Mouse (Mus musculus) thymus, adult 2 months (tissue): ENCODE measurements around the gene Ppp2r3c. TPM values are rescaled to one million over a fixed set of nuclear protein-coding genes. Genes with fewer than 3 reads are reported as not detected.
"Not testable (repeated sequence)": the region's sequence is repeated elsewhere in the genome, so short reads cannot be mapped to it uniquely, and the experiment has no call there.

Experiments
- DNase-seq: peaks from one replicate; pipeline ENCODE4 v3.0.0; 2021
- H3K27ac ChIP-seq: fragments of 200-500 bp; 2 replicates; pipeline ENCODE4 v1.5.1; 2012; ENCODE audit warnings: low read length, control low read depth; ENCODE audit not compliant: control insufficient read depth, insufficient read depth
- H3K27me3 ChIP-seq: fragments of 200-500 bp; 2 replicates; pipeline ENCODE4 v1.6.1; 2012; ENCODE audit warnings: mild to moderate bottlenecking, low read length, moderate library complexity, mixed read lengths; ENCODE audit not compliant: control insufficient read depth, insufficient read depth
- H3K36me3 ChIP-seq: fragments of 200-500 bp; 2 replicates; pipeline ENCODE4 v1.6.1; 2012; ENCODE audit warnings: mild to moderate bottlenecking, low read length, moderate library complexity; ENCODE audit not compliant: control insufficient read depth, insufficient read depth
- H3K4me1 ChIP-seq: fragments of 200-500 bp; replicated peaks from 2 replicates; pipeline ENCODE4 v1.6.1; 2012; ENCODE audit warnings: low read length; ENCODE audit not compliant: control insufficient read depth, insufficient read depth
- H3K4me3 ChIP-seq: fragments of 200-500 bp; 2 replicates; pipeline ENCODE4 v1.5.1; 2012; ENCODE audit warnings: mild to moderate bottlenecking, low read length, control low read depth, moderate library complexity; ENCODE audit not compliant: control insufficient read depth, insufficient read depth
- CTCF ChIP-seq: fragments of 200-500 bp; IDR thresholded peaks from 2 replicates; pipeline ENCODE4 v1.5.1; 2012; ENCODE audit warnings: mild to moderate bottlenecking, control low read depth, low read length, moderate library complexity, borderline replicate concordance; ENCODE audit not compliant: control insufficient read depth, poor library complexity, insufficient read depth; ENCODE audit errors: extremely low read depth
- POLR2A ChIP-seq: fragments of 200-500 bp; IDR thresholded peaks from 2 replicates; pipeline ENCODE4 v1.6.1; 2012; ENCODE audit warnings: mild to moderate bottlenecking, low read length, control low read depth, moderate library complexity; ENCODE audit not compliant: control insufficient read depth, poor library complexity, insufficient read depth; ENCODE audit errors: extremely low read depth
- WGBS: fragments of 180-500 bp; shearing (Covaris S2); methylation state at CpG from one replicate; pipeline ENCODE4 v1.1.7; 2018; 5-methylcytosine and 5-hydroxymethylcytosine counted together
- polyA plus RNA-seq: library from polyadenylated mRNA; depleted of rRNA; stranded (reverse); fragments of >200 nt; gene quantifications from 2 replicates; pipeline ENCODE4 v1.2.3, GENCODE M21; 2012; rRNA removed

The Ppp2r3c gene
- polyA plus RNA-seq, result 3.6 and 3.9 TPM in 2 replicates

- no peaks in the 10 kb centered on the region for H3K27me3 ChIP-seq
- H3K36me3 ChIP-seq, result peaks cover 4% of the 10 kb centered on the region; the same call in 1 of the 2 replicates
- under 1% methylated on average over 55 of the region's 55 CpGs for WGBS
- DNase-seq, result peak; percentile 88
- H3K27ac ChIP-seq, result peak within 1 kb of the TSS; percentile 73
- TF ChIP-seq CTCF (0 out of 2 replicates have a peak, but pooled peaks have one; percentile 13), POLR2A (peak; percentile 67; the same call in 1 of the 2 replicates)
- peak within 1 kb of the TSS; percentile 63 for H3K4me3 ChIP-seq
- peaks cover 12% of the 10 kb centered on the region for H3K4me1 ChIP-seq
Measured at GRCm38 (mm10) chr12:55302485-55303441, at the start of gene Ppp2r3c. Gene Ppp2r3c (minus strand): TSS chr12:55302998.

GRCm38 (mm10) chr12:55344583-55344982 lies 41.8 kb upstream of the Ppp2r3c start:
- H3K27me3 ChIP-seq, result no peaks in the 10 kb centered on the region
- H3K4me3 ChIP-seq, result no peak overlapping the region
- H3K36me3 ChIP-seq, result no peaks in the 10 kb centered on the region
- DNase-seq, result no peak
- H3K27ac ChIP-seq, result no peak overlapping the region
- 79% methylated on average over 13 of the region's 13 CpGs for WGBS
- TF ChIP-seq POLR2A, result no peak
- TF ChIP-seq CTCF, result no peak
- no peaks in the 10 kb centered on the region for H3K4me1 ChIP-seq

GRCm38 (mm10) chr12:55343998-55344397 lies 41.2 kb upstream of the Ppp2r3c start:
- WGBS, result 98% methylated on average over 11 of the region's 11 CpGs
- Histone ChIP-seq H3K27ac (no peak overlapping the region), H3K4me3 (no peak overlapping the region), H3K36me3 (no peaks in the 10 kb centered on the region), H3K27me3 (no peaks in the 10 kb centered on the region), H3K4me1 (no peaks in the 10 kb centered on the region)
- no peak for TF ChIP-seq CTCF
- TF ChIP-seq POLR2A, result no peak
- DNase-seq, result no peak

DNA sequence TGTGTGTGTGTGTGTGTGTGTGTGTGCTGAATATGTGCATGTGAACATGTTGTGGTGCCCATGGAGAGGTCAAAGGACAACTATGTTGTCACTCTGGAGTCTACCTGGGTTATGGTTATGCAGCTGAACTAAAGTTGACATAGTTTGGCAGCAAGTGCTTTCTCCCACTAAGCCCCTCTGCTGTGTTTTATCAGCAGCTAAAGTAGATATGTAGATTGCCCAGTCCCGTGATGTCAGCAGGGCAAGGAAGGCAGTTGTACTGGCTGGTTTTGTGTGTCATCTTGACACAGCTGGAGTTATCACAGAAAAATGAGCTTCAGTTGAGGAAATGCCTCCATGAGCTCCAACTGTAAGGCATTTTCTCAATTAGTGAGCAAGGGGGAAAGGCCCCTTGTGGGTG lies 40.2 kb upstream of the Ppp2r3c start:
- H3K36me3 ChIP-seq, H3K27ac ChIP-seq, H3K4me3 ChIP-seq, H3K27me3 ChIP-seq, H3K4me1 ChIP-seq, DNase-seq: not testable (repeated sequence)
- 89% methylated on average over 1 of the region's 1 CpGs for WGBS

DNA sequence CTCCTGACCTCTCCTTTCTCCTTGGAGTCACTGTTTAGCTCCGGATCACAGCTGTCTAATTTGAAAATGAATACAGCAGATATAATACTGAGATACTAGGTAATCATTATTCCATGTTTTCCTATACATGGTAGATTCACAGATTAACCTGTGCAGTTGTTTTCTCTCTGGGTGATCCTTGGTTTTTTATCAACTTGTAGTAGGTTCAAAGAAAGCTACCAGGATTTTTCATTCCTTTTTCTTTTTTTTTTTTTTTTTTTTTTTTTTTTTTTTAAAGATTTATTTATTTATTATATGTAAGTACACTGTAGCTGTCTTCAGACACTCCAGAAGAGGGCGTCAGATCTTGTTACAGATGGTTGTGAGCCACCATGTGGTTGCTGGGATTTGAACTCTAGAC lies 35.7 kb upstream of the Ppp2r3c start:
- not testable (repeated sequence) for H3K27ac ChIP-seq, H3K4me1 ChIP-seq, H3K36me3 ChIP-seq, H3K4me3 ChIP-seq, DNase-seq, H3K27me3 ChIP-seq
- 93% methylated on average over 1 of the region's 2 CpGs for WGBS

DNA sequence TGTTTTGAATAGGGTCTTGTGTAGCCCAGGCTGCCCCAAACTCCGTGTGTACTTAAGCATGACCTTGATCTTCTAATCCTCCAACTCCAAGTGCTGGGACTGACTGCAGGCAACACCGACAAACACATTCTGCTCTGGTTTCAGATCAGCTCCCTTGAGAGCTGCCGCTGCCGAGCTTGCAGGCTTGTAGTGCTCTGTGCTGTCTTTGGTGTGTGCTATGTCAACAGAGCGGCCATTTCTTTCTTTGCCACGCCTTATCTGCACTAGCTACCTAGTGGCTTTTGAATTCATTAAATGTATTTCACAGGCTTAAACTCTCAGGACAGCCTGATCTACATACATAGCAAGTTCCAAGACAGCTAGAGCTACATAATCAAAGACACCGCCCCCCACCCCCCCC lies 30.9 kb upstream of the Ppp2r3c start:
- 97% methylated on average over 7 of the region's 7 CpGs for WGBS

GRCm38 (mm10) chr12:55329351-55329750 lies 26.6 kb upstream of the Ppp2r3c start:
- Histone ChIP-seq H3K36me3 (no peaks in the 10 kb centered on the region), H3K27me3 (no peaks in the 10 kb centered on the region), H3K27ac (no peak overlapping the region), H3K4me3 (no peak overlapping the region), H3K4me1 (no peaks in the 10 kb centered on the region)
- no peak for DNase-seq
- TF ChIP-seq POLR2A (no peak), CTCF (no peak)
- 93% methylated on average over 7 of the region's 7 CpGs for WGBS

More for the DNA sequence above, 30.9 kb upstream of the Ppp2r3c start:
- H3K4me3 ChIP-seq, result no peak overlapping the region
- DNase-seq, result no peak
- no peaks in the 10 kb centered on the region for H3K27me3 ChIP-seq
- H3K4me1 ChIP-seq, result no peaks in the 10 kb centered on the region
- no peaks in the 10 kb centered on the region for H3K36me3 ChIP-seq
- H3K27ac ChIP-seq, result no peak overlapping the region
- TF ChIP-seq CTCF, result no peak
- no peak for TF ChIP-seq POLR2A
